Mouse (Mus musculus): ENCODE data around the gene Ebf1.

The Ebf1 gene

GRCm38 (mm10) chr11:44854496-44854895, 237.4 kb downstream of the Ebf1 start:
- DNase-seq: no peak

GRCm38 (mm10) chr11:44861108-44861507, 244.0 kb downstream of the Ebf1 start:
- no peak for DNase-seq

GRCm38 (mm10) chr11:44863910-44864309, 246.8 kb downstream of the Ebf1 start:
- no peak for DNase-seq

GRCm38 (mm10) chr11:44866476-44867149, 249.5 kb downstream of the Ebf1 start:
- DNase-seq: no peak

- DNase-seq: no peak
Observed at GRCm38 (mm10) chr11:44867433-44867832, 250.3 kb downstream of the Ebf1 start.

GRCm38 (mm10) chr11:44873876-44874275, 256.8 kb downstream of the Ebf1 start:
- no peak for DNase-seq

GRCm38 (mm10) chr11:44875171-44875570, 258.1 kb downstream of the Ebf1 start:
- DNase-seq: no peak

- no peak for DNase-seq
Observed at GRCm38 (mm10) chr11:44881056-44881683, 264.1 kb downstream of the Ebf1 start.

GRCm38 (mm10) chr11:44882476-44882970, 265.4 kb downstream of the Ebf1 start:
- no peak for DNase-seq

- no peak for DNase-seq
Observed at GRCm38 (mm10) chr11:44884337-44884736, 267.2 kb downstream of the Ebf1 start.

GRCm38 (mm10) chr11:44886897-44887296, 269.8 kb downstream of the Ebf1 start:
- no peak for DNase-seq

GRCm38 (mm10) chr11:44887691-44888090, 270.6 kb downstream of the Ebf1 start:
- no peak for DNase-seq

GRCm38 (mm10) chr11:44888390-44888789, 271.3 kb downstream of the Ebf1 start:
- DNase-seq: no peak

GRCm38 (mm10) chr11:44892814-44893521, 275.9 kb downstream of the Ebf1 start:
- DNase-seq: peak; percentile 53 to 60

GRCm38 (mm10) chr11:44893986-44894385, 276.9 kb downstream of the Ebf1 start:
- DNase-seq: no peak

GRCm38 (mm10) chr11:44894798-44895197, 277.7 kb downstream of the Ebf1 start:
- no peak for DNase-seq

GRCm38 (mm10) chr11:44895893-44896292, 278.8 kb downstream of the Ebf1 start:
- DNase-seq: no peak

GRCm38 (mm10) chr11:44897140-44897665, 280.1 kb downstream of the Ebf1 start:
- DNase-seq: peak in 1 of 2 experiments; percentile 42

- no peak for DNase-seq
Observed at GRCm38 (mm10) chr11:44899554-44899953, 282.4 kb downstream of the Ebf1 start.

- DNase-seq: no peak
Observed at GRCm38 (mm10) chr11:44899965-44900364, 282.8 kb downstream of the Ebf1 start.

- no peak for DNase-seq
Observed at GRCm38 (mm10) chr11:44900496-44900895, 283.4 kb downstream of the Ebf1 start.

GRCm38 (mm10) chr11:44901715-44902114, 284.6 kb downstream of the Ebf1 start:
- DNase-seq: no peak

GRCm38 (mm10) chr11:44902165-44902564, 285.0 kb downstream of the Ebf1 start:
- no peak for DNase-seq

Measured in kidney, postnatal 25 days (tissue).